Mouse (Mus musculus): ENCODE results near the gene Maff. TPM values are rescaled to one million over a fixed set of nuclear protein-coding genes. Genes with fewer than 3 reads are reported as not detected.
A peak's percentile ranks its signal among the peaks of the same experiment; 100 is the strongest.

Gene Maff
- polyA plus RNA-seq, 1 experiment, result 3.6 TPM

DNA sequence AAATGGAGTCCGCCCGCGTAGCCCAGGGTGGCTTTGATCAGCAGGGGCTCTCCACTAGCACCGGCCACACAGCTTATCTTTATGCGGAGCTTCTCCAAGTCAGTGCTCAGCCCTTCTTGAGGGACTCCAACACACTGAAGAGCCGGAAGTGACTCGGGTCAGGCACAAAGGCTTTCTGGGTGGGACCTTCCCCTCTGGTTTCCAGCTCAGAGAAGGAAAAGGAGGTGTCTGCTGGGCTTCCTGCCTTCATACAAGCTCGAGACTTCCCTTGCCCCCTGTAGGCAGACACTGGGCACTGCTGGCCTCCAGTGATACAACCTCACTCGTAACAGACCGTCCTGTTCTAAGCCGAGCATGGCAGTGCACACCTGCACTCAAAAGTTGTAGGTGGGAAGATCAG is 50.3 kb downstream of the Maff start:
- peaks cover 2% of the 10 kb centered on the region for H3K4me1 ChIP-seq (ENCODE audit: control insufficient read depth, insufficient read depth, low read length)
- peak; percentile 40; the same call in 1 of the 2 replicates for TF ChIP-seq CTCF (IDR thresholded peaks at IDR 0.05; ENCODE audit: control insufficient read depth, insufficient read depth, low read length)
- TF ChIP-seq POLR2A (IDR thresholded peaks at IDR 0.05; ENCODE audit: borderline replicate concordance, control insufficient read depth, low read depth, low read length), result no peak
- no peak overlapping the region for H3K27ac ChIP-seq (ENCODE audit: control insufficient read depth, insufficient read depth, low read depth, low read length, poor library complexity)
- 57% methylated on average over 11 of the region's 11 CpGs for WGBS
- no peak overlapping the region for H3K4me3 ChIP-seq (replicated peaks; ENCODE audit: control insufficient read depth, low read depth, low read length)

DNA sequence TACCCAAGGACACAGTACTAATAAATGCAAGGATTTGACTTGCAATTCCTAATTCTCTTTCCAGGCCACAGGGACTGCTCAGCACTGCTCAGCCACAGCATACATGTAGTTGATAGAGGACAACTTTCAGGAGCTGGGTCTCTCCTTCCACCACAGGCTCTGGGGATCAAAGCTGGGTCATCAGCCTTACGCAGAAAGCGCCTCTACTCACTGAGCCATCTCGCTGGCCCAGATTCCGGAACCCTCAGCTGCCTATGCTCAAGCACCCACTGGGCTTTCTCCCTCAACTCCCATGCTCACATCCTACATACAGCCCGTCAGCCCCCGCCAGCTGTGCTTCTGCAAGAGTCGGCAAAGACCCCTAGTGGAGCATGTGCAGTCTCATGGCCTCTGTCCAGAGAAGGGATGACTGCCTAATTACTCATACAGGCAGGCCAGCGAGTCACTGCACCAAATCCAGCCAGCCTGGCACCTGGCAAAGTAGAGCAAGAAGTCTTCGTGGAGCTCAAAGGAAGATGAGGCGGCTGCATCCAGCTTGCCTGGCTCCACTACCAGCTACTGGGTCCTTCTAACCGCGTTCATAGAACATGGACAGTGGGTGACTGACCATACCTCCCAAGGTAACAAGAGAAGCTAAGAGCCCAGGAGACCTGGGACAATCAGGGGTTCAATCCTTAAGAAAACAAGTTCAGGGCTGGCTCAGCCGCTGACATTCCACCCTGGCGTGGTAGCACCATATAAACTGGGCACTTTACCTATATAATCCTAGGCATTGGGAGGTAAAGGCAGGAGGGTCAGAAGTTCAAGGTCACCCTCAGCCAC is 53.0 kb downstream of the Maff start:
- Histone ChIP-seq H3K4me1 (ENCODE audit: control insufficient read depth, insufficient read depth, low read length) (peaks cover 3% of the 10 kb centered on the region), H3K27ac (ENCODE audit: control insufficient read depth, insufficient read depth, low read depth, low read length, poor library complexity) (no peak overlapping the region), H3K4me3 (replicated peaks; ENCODE audit: control insufficient read depth, low read depth, low read length) (no peak overlapping the region)
- 86% methylated on average over 14 of the region's 14 CpGs for WGBS
- no peak for TF ChIP-seq CTCF (IDR thresholded peaks at IDR 0.05; ENCODE audit: control insufficient read depth, insufficient read depth, low read length)
- no peak for TF ChIP-seq POLR2A (IDR thresholded peaks at IDR 0.05; ENCODE audit: borderline replicate concordance, control insufficient read depth, low read depth, low read length)

DNA sequence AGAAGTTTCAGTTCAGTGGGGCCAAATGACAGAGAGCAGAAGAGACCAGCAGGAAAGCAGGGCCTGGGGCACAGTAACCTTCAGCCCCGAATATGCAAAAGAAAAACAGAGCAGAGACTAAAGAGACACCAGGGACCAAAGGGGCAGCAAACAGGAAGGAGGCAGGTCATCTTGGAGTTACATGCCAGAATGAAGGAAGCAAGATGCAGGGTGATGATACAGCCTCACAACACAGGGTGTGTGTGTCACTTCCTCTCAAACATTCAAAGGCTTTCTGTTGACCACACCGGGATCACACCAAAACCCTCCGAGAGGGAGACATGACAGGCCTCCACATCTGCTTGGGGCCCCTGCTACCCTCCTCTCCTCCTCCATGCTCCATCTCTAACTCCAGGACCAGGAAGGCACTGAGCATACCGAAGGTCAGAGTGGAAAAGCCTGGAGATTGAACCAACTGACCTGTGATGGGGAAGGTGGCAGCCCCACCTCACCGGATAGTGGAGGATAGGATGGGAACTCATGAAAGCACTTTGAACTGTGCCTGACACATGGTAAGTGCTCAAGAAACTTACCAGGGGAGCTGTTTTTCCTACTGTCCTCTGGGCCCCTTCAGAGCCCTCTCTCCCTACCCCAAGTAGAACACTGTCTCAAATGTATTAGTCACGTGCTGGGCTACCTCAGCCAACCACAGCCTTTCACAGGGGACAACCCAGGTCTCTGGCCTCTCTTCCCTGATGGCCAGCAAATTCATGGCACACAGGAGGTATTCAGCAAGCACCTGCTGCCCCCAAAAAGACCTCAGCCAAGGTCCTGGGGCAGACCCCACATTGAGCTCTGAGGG is 53.9 kb downstream of the Maff start:
- 39% methylated on average over 6 of the region's 6 CpGs for WGBS
- H3K4me3 ChIP-seq (replicated peaks; ENCODE audit: control insufficient read depth, low read depth, low read length), result no peak overlapping the region
- no peak overlapping the region for H3K27ac ChIP-seq (ENCODE audit: control insufficient read depth, insufficient read depth, low read depth, low read length, poor library complexity)
- TF ChIP-seq POLR2A (IDR thresholded peaks at IDR 0.05; ENCODE audit: borderline replicate concordance, control insufficient read depth, low read depth, low read length), result no peak
- no peak for TF ChIP-seq CTCF (IDR thresholded peaks at IDR 0.05; ENCODE audit: control insufficient read depth, insufficient read depth, low read length)
- peaks cover 3% of the 10 kb centered on the region for H3K4me1 ChIP-seq (ENCODE audit: control insufficient read depth, insufficient read depth, low read length)

DNA sequence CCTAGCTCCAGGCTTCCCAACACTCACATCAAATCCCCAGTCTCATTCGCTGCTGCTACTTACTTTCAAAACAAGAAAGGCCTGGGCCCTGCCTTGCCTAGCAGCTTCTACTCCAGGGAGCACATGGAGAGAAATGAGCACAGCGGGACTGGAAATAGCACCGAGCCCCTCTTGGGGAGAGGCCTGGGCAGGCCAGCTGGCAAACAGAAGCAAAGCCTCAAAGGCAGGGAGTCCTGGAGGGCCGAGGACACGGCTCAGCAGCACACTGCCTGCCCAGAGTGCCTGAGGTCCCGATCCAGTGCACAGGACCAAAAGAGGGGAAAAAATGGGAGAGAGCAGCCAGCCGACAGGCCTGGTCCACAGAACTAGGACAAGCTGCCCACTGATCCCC is 54.5 kb downstream of the Maff start:
- no peak for TF ChIP-seq CTCF (IDR thresholded peaks at IDR 0.05; ENCODE audit: control insufficient read depth, insufficient read depth, low read length)
- TF ChIP-seq POLR2A (IDR thresholded peaks at IDR 0.05; ENCODE audit: borderline replicate concordance, control insufficient read depth, low read depth, low read length), result no peak
- Histone ChIP-seq H3K27ac (ENCODE audit: control insufficient read depth, insufficient read depth, low read depth, low read length, poor library complexity) (no peak overlapping the region), H3K4me1 (ENCODE audit: control insufficient read depth, insufficient read depth, low read length) (peaks cover 3% of the 10 kb centered on the region), H3K4me3 (replicated peaks; ENCODE audit: control insufficient read depth, low read depth, low read length) (no peak overlapping the region)
- WGBS, result 81% methylated on average over 7 of the region's 7 CpGs

DNA sequence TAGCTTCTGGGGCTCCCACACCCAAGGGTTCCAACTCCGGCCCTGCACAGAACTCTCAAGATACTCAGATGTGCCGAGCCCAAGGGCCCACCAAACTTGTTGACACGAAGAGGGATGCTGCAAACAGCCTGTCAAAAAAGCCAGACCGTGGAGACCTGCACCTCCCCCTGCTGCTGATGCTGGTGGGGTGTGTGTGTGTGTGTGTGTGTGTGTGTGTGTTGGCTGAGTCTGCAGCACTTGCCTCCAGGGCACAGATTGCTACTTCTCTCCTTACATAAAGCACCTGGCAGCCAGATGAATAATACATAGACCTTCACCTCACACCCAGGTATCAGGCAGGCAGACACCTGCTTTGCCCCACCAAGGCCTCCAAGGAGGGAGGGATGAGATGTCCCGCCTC is 55.8 kb downstream of the Maff start:
- TF ChIP-seq POLR2A (IDR thresholded peaks at IDR 0.05; ENCODE audit: borderline replicate concordance, control insufficient read depth, low read depth, low read length) (no peak), CTCF (IDR thresholded peaks at IDR 0.05; ENCODE audit: control insufficient read depth, insufficient read depth, low read length) (no peak)
- peak overlapping the region; percentile 79 for H3K4me3 ChIP-seq (replicated peaks; ENCODE audit: control insufficient read depth, low read depth, low read length)
- H3K4me1 ChIP-seq (ENCODE audit: control insufficient read depth, insufficient read depth, low read length), result peaks cover 6% of the 10 kb centered on the region
- no peak overlapping the region for H3K27ac ChIP-seq (ENCODE audit: control insufficient read depth, insufficient read depth, low read depth, low read length, poor library complexity)
- WGBS, result 38% methylated on average over 5 of the region's 5 CpGs

DNA sequence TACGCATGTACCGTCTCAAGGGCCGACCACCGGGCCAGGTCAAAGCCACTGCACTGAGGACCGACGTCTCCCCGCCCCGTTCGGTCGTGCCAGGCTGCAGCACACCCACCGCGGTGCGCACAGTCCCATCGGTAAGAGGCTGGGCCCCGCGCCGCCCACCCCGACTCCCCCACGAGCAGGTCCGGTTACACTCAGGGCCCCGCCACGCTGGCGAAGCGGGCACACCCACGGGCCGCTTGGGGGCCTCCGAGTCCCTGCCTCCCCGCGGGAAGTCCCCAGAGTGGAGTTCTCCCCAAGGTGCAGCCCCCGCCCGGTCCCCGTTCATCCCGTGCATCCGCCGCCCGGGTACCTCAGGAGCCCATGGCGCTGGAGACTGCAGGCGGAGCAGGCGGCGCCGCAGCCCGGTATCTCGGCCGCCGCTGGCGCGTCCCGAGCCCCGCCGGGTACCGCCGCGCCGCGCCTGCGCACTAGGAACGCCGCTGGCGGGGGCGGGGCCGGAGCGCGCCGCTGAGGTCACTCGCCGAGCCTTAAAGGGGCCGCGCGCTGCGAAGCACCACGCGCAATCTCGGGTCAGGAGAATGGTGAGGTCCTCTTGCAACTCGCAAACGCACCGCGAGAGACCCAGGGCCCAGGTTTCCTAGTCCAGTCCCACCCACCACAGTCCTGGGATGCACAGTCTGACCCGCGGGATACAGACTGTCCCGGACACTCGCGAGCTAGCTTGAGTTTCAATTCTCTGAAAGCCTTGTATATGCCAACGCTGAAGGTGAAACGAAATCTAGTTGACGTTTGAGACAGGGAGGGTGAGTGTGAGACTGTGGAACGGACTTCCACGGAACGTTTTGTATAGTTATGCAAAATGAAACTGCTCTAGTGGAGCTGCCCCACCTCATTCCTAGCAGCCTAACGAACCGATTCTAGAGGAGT is 56.7 kb downstream of the Maff start, which contains the start of gene Tmem184b:
TSS of gene Tmem184b (minus strand) at position 734 of the 927 bp plus-strand sequence.
- H3K27ac ChIP-seq (ENCODE audit: control insufficient read depth, insufficient read depth, low read depth, low read length, poor library complexity), result peak within 1 kb of the TSS; percentile 66

DNA sequence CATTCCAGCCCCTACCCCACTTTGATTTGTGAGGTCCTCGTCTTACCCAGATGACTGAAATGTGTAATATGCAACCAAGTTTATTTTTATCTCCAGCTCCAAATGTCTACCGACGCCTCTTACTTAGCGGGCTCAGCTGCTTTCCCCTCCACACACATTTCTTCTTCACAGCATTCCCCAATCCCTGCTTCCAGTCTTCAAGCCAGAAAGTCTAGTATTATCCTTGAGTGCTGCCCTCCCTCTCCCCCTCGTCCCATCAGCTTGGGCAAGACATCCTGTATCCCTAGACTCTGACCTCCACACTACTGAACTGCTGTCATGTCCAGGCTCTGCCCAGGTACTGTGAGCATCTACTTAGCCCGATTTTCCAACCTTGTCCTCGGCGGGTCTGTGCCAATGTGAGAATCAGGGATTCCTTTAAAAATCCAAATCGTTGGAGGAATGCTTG is 57.4 kb downstream of the Maff start:
- peak overlapping the region; percentile 66; the same call in 1 of the 2 replicates for H3K27ac ChIP-seq (ENCODE audit: control insufficient read depth, insufficient read depth, low read depth, low read length, poor library complexity)
- WGBS, result 13% methylated on average over 9 of the region's 9 CpGs
- TF ChIP-seq CTCF (IDR thresholded peaks at IDR 0.05; ENCODE audit: control insufficient read depth, insufficient read depth, low read length), result no peak
- no peak for TF ChIP-seq POLR2A (IDR thresholded peaks at IDR 0.05; ENCODE audit: borderline replicate concordance, control insufficient read depth, low read depth, low read length)
- H3K4me1 ChIP-seq (ENCODE audit: control insufficient read depth, insufficient read depth, low read length), result peaks cover 10% of the 10 kb centered on the region
- peak overlapping the region; percentile 77 for H3K4me3 ChIP-seq (replicated peaks; ENCODE audit: control insufficient read depth, low read depth, low read length)

More for the DNA sequence above, 56.7 kb downstream of the Maff start, which contains the start of gene Tmem184b:
- H3K4me3 ChIP-seq (replicated peaks; ENCODE audit: control insufficient read depth, low read depth, low read length), result peak within 1 kb of the TSS; percentile 79
- H3K4me1 ChIP-seq (ENCODE audit: control insufficient read depth, insufficient read depth, low read length), result peaks cover 6% of the 10 kb centered on the region
- WGBS, result 1% methylated on average over 88 of the region's 90 CpGs
- TF ChIP-seq POLR2A (IDR thresholded peaks at IDR 0.05; ENCODE audit: borderline replicate concordance, control insufficient read depth, low read depth, low read length) (peak; percentile 61; the same call in 1 of the 2 replicates), CTCF (IDR thresholded peaks at IDR 0.05; ENCODE audit: control insufficient read depth, insufficient read depth, low read length) (no peak)

Measured in bone marrow, adult 2 months (tissue).